Mouse (Mus musculus): ENCODE measurements at regions not wholly inside any gene's neighbourhood (a gene's known extent, or its start where the extent isn't known, plus 50 kb on each side); places are given as distances from the start of the nearest gene placed in this dataset.
"Not testable (repeated sequence)": the region's sequence is repeated elsewhere in the genome, so short reads cannot be mapped to it uniquely, and the experiment has no call there.

GRCm38 (mm10) chr3:18488886-18489285 is 540.7 kb downstream of the Cypt12 start:
- DNase-seq (ENCODE audit: extremely low read depth, low read depth, low spot score): no peak

- DNase-seq (ENCODE audit: extremely low read depth, low read depth, low spot score): no peak
These were observed 574.4 kb downstream of the Cypt12 start for GRCm38 (mm10) chr3:18522562-18522961.

- DNase-seq (ENCODE audit: extremely low read depth, low read depth, low spot score): no peak
These were observed 575.8 kb downstream of the Cypt12 start for GRCm38 (mm10) chr3:18524011-18524410.

- no peak for DNase-seq (ENCODE audit: extremely low read depth, low read depth, low spot score)
These were observed 609.0 kb downstream of the Cypt12 start for GRCm38 (mm10) chr3:18557201-18557600.

GRCm38 (mm10) chr3:18560282-18560785 is 612.1 kb downstream of the Cypt12 start:
- DNase-seq (ENCODE audit: extremely low read depth, low read depth, low spot score): no peak

GRCm38 (mm10) chr3:18580911-18581626 is 632.9 kb downstream of the Cypt12 start:
- not testable (repeated sequence) for DNase-seq (ENCODE audit: extremely low read depth, low read depth, low spot score)

- DNase-seq (ENCODE audit: extremely low read depth, low read depth, low spot score): no peak
These were observed 672.4 kb downstream of the Cypt12 start for GRCm38 (mm10) chr3:18620608-18621007.

GRCm38 (mm10) chr3:18623831-18624304 is 675.7 kb downstream of the Cypt12 start:
- DNase-seq (ENCODE audit: extremely low read depth, low read depth, low spot score): no peak

- no peak for DNase-seq (ENCODE audit: extremely low read depth, low read depth, low spot score)
These were observed 676.4 kb downstream of the Cypt12 start for GRCm38 (mm10) chr3:18624381-18625145.

- no peak for DNase-seq (ENCODE audit: extremely low read depth, low read depth, low spot score)
These were observed 677.5 kb downstream of the Cypt12 start for GRCm38 (mm10) chr3:18625395-18626328.

GRCm38 (mm10) chr3:18626375-18626774 is 678.2 kb downstream of the Cypt12 start:
- DNase-seq (ENCODE audit: extremely low read depth, low read depth, low spot score): no peak

- no peak for DNase-seq (ENCODE audit: extremely low read depth, low read depth, low spot score)
These were observed 678.6 kb downstream of the Cypt12 start for GRCm38 (mm10) chr3:18626820-18627219.

GRCm38 (mm10) chr3:18629233-18629632 is 681.0 kb downstream of the Cypt12 start:
- no peak for DNase-seq (ENCODE audit: extremely low read depth, low read depth, low spot score)

- no peak for DNase-seq (ENCODE audit: extremely low read depth, low read depth, low spot score)
These were observed 683.4 kb downstream of the Cypt12 start for GRCm38 (mm10) chr3:18631601-18632000.

GRCm38 (mm10) chr3:18634855-18635254 is 686.6 kb downstream of the Cypt12 start:
- no peak for DNase-seq (ENCODE audit: extremely low read depth, low read depth, low spot score)

GRCm38 (mm10) chr3:18637553-18637952 is 689.3 kb downstream of the Cypt12 start:
- no peak for DNase-seq (ENCODE audit: extremely low read depth, low read depth, low spot score)

- no peak for DNase-seq (ENCODE audit: extremely low read depth, low read depth, low spot score)
These were observed 692.1 kb downstream of the Cypt12 start for GRCm38 (mm10) chr3:18640286-18640685.

GRCm38 (mm10) chr3:18641688-18642087 is 693.5 kb downstream of the Cypt12 start:
- no peak for DNase-seq (ENCODE audit: extremely low read depth, low read depth, low spot score)

- no peak for DNase-seq (ENCODE audit: extremely low read depth, low read depth, low spot score)
These were observed 695.3 kb downstream of the Cypt12 start for GRCm38 (mm10) chr3:18643408-18644035.

GRCm38 (mm10) chr3:18645481-18645880 is 697.3 kb downstream of the Cypt12 start:
- no peak for DNase-seq (ENCODE audit: extremely low read depth, low read depth, low spot score)
